Mouse (Mus musculus): Measurements from ENCODE around the gene Stpg4.

- TF ChIP-seq CTCF (IDR thresholded peaks at IDR 0.05; ENCODE audit: borderline replicate concordance, insufficient read depth, low read depth, low read length) = no peak
- no peak for TF ChIP-seq POLR2A (IDR thresholded peaks at IDR 0.05; ENCODE audit: borderline replicate concordance, insufficient read depth, low read length)
These were observed 55.4 kb downstream of the Stpg4 start for GRCm38 (mm10) chr17:87372189-87372588.
